Mouse (Mus musculus): ENCODE results near the gene Oaf. TPM values are rescaled to one million over a fixed set of nuclear protein-coding genes. Genes with fewer than 3 reads are reported as not detected.

Oaf gene
- polyA plus RNA-seq, 1 experiment, result 35.7 TPM

DNA sequence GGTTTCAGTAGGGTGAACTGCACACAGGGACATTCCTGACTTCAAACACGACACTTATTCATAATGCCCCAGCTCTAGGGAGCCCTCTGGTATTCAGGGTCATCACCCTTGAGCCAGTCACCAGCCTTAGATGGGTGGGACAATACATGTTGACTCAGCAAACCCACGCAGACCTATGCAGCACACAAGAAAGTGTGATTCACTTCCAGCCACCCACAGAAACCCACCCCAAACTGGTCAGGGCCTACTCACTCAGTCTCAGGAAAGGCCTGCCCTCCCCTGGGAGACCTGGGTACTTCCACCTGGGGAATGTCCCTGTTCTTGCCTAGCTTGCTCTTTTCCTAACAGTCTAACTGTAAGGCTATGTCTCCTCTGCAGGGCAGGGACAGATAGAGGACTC lies 22.2 kb upstream of the Oaf start:
- Histone ChIP-seq H3K4me3 (ENCODE audit: low read depth, low read length) (no peak overlapping the region), H3K4me1 (ENCODE audit: control insufficient read depth, insufficient read depth, insufficient read length, low read length) (peaks cover 27% of the 10 kb centered on the region), H3K27ac (ENCODE audit: insufficient read depth, low read depth, low read length) (peak overlapping the region; percentile 94), H3K27me3 (ENCODE audit: control insufficient read depth, insufficient read depth, low read length) (no peaks in the 10 kb centered on the region), H3K36me3 (ENCODE audit: control insufficient read depth, insufficient read depth, low read length) (no peaks in the 10 kb centered on the region)
- WGBS, result 62% methylated on average over 2 of the region's 2 CpGs
- TF ChIP-seq POLR2A (IDR thresholded peaks at IDR 0.05; ENCODE audit: low read depth, low read length) (no peak), CTCF (IDR thresholded peaks at IDR 0.05; ENCODE audit: extremely low read depth, insufficient read length, insufficient replicate concordance, low read depth, low read length) (peak; percentile 10; the same call in 1 of the 2 replicates)

DNA sequence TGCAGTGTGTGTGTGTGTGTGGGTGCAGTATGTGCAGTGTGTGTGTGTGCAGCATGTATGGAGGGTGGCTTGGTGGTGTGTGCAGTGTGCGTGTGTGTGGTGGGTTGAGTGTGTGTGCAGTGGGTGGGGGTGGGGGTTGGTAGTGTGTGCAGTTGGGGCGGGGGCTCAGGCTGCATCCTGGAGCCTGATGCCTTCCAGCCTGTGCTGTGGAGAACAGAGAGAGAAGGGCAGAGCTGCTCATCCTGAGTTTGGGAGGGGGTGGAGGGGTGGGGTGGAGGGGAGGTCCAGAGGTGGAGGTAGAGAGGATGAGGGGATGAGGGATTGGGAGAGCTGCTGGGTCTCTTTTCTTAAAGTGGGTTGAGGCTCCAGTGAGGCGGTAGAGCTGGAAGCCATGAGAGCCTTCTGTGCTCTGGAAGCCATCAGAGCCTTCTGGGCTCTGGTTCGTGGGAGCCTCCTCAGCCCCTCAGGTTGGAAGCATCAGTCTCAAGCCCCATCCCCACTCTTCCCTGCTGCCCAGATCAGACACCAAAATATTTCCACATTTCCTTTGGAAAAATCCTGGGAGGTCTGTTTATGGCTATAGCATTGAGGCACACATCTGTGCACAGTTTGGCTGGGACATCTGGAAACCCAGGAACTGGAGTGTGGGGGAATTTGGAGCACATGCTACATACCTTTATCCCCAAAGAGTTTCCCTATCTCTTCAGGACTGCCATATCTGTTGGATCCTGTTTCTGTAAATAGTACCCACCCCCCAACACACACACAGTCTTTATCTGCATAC lies 21.6 kb upstream of the Oaf start:
- peaks cover 29% of the 10 kb centered on the region for H3K4me1 ChIP-seq (ENCODE audit: control insufficient read depth, insufficient read depth, insufficient read length, low read length)
- H3K4me3 ChIP-seq (ENCODE audit: low read depth, low read length), result no peak overlapping the region
- WGBS, result 84% methylated on average over 3 of the region's 4 CpGs
- peak overlapping the region; percentile 94 for H3K27ac ChIP-seq (ENCODE audit: insufficient read depth, low read depth, low read length)
- no peaks in the 10 kb centered on the region for H3K27me3 ChIP-seq (ENCODE audit: control insufficient read depth, insufficient read depth, low read length)
- TF ChIP-seq CTCF (IDR thresholded peaks at IDR 0.05; ENCODE audit: extremely low read depth, insufficient read length, insufficient replicate concordance, low read depth, low read length) (no peak), POLR2A (IDR thresholded peaks at IDR 0.05; ENCODE audit: low read depth, low read length) (no peak)
- H3K36me3 ChIP-seq (ENCODE audit: control insufficient read depth, insufficient read depth, low read length), result no peaks in the 10 kb centered on the region

- Histone ChIP-seq H3K27ac (ENCODE audit: insufficient read depth, low read depth, low read length) (peak overlapping the region; percentile 50; the same call in 1 of the 2 replicates), H3K27me3 (ENCODE audit: control insufficient read depth, insufficient read depth, low read length) (no peaks in the 10 kb centered on the region), H3K4me3 (ENCODE audit: low read depth, low read length) (no peak overlapping the region), H3K4me1 (ENCODE audit: control insufficient read depth, insufficient read depth, insufficient read length, low read length) (peaks cover 29% of the 10 kb centered on the region), H3K36me3 (ENCODE audit: control insufficient read depth, insufficient read depth, low read length) (no peaks in the 10 kb centered on the region)
- WGBS, result 82% methylated on average over 7 of the region's 7 CpGs
- TF ChIP-seq CTCF (IDR thresholded peaks at IDR 0.05; ENCODE audit: extremely low read depth, insufficient read length, insufficient replicate concordance, low read depth, low read length) (no peak), POLR2A (IDR thresholded peaks at IDR 0.05; ENCODE audit: low read depth, low read length) (no peak)
These were observed 20.9 kb upstream of the Oaf start for GRCm38 (mm10) chr9:43260661-43261060.

DNA sequence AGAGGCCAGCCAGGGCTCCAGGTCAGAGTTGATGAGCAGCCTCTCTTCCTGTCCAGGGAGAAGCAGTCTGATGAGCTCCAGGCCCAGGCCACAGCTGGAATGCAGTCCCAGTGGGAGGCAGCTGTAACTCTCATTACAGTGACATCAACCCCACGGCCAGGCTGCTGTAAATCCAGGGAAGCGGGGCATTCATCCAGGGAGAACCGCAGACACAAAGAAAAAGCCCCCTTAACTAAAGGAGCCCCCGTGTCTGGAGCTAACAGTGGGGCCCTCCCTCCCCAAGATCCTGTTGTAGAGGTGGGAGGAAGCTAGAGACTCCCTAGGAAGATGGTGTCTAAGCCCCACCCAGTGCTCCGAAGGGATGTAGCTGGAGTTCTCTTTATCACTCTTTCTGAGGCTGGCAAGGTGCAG lies 13.6 kb upstream of the Oaf start:
- Histone ChIP-seq H3K27me3 (ENCODE audit: control insufficient read depth, insufficient read depth, low read length) (no peaks in the 10 kb centered on the region), H3K4me1 (ENCODE audit: control insufficient read depth, insufficient read depth, insufficient read length, low read length) (peaks cover 18% of the 10 kb centered on the region), H3K4me3 (ENCODE audit: low read depth, low read length) (no peak overlapping the region), H3K36me3 (ENCODE audit: control insufficient read depth, insufficient read depth, low read length) (no peaks in the 10 kb centered on the region), H3K27ac (ENCODE audit: insufficient read depth, low read depth, low read length) (no peak overlapping the region; the same call in 1 of the 2 replicates)
- 68% methylated on average over 5 of the region's 5 CpGs for WGBS
- TF ChIP-seq CTCF (IDR thresholded peaks at IDR 0.05; ENCODE audit: extremely low read depth, insufficient read length, insufficient replicate concordance, low read depth, low read length), result no peak
- TF ChIP-seq POLR2A (IDR thresholded peaks at IDR 0.05; ENCODE audit: low read depth, low read length), result no peak

DNA sequence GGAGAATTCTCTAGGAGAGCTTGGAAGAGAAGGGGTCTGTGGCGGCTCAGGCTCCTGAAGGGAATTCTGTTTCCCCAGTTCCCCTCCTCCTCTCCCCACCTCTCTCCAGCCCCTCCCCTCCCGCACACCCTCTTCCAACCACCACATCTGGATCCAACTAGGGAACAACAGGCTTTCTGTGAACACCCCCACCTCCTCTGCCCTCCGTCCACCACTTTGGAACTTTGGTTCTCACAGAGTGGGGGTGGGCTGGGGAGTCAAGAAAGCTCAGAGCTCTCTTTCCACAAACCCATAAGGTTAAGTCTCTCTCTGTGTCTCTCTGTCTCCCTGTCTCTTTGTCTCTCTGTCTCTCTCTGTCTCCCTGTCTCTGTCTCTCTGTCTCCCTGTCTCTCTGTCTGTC lies 13.1 kb upstream of the Oaf start:
- Histone ChIP-seq H3K36me3 (ENCODE audit: control insufficient read depth, insufficient read depth, low read length) (no peaks in the 10 kb centered on the region), H3K4me1 (ENCODE audit: control insufficient read depth, insufficient read depth, insufficient read length, low read length) (peaks cover 22% of the 10 kb centered on the region), H3K4me3 (ENCODE audit: low read depth, low read length) (no peak overlapping the region), H3K27me3 (ENCODE audit: control insufficient read depth, insufficient read depth, low read length) (no peaks in the 10 kb centered on the region), H3K27ac (ENCODE audit: insufficient read depth, low read depth, low read length) (peak overlapping the region; percentile 31; the same call in 1 of the 2 replicates)
- 86% methylated on average over 3 of the region's 3 CpGs for WGBS
- TF ChIP-seq CTCF (IDR thresholded peaks at IDR 0.05; ENCODE audit: extremely low read depth, insufficient read length, insufficient replicate concordance, low read depth, low read length) (no peak), POLR2A (IDR thresholded peaks at IDR 0.05; ENCODE audit: low read depth, low read length) (no peak)

DNA sequence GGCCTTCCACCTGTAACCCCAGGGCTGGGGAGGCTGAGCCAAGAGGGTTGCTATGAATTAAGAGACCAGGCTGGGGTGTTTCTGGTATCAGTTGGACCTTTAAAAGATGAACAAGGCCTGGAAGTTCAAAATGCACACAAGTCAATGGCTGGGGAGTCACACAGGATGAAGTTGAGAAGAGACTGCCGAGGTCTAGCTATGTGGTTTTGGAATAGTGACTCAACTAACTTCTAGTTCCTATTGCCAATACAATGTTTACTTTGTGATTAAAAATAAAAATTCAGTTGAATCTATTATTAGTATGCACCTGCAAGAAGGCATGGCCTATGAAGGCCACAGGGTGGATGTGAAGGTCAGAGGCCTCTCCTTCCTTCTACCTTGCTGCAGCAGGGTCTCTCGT lies 12.1 kb upstream of the Oaf start:
- Histone ChIP-seq H3K36me3 (ENCODE audit: control insufficient read depth, insufficient read depth, low read length) (no peaks in the 10 kb centered on the region), H3K4me1 (ENCODE audit: control insufficient read depth, insufficient read depth, insufficient read length, low read length) (peaks cover 19% of the 10 kb centered on the region), H3K4me3 (ENCODE audit: low read depth, low read length) (no peak overlapping the region), H3K27me3 (ENCODE audit: control insufficient read depth, insufficient read depth, low read length) (no peaks in the 10 kb centered on the region), H3K27ac (ENCODE audit: insufficient read depth, low read depth, low read length) (no peak overlapping the region)
- TF ChIP-seq POLR2A (IDR thresholded peaks at IDR 0.05; ENCODE audit: low read depth, low read length), result no peak
- no peak for TF ChIP-seq CTCF (IDR thresholded peaks at IDR 0.05; ENCODE audit: extremely low read depth, insufficient read length, insufficient replicate concordance, low read depth, low read length)
- WGBS, result 50% methylated on average over 2 of the region's 2 CpGs

DNA sequence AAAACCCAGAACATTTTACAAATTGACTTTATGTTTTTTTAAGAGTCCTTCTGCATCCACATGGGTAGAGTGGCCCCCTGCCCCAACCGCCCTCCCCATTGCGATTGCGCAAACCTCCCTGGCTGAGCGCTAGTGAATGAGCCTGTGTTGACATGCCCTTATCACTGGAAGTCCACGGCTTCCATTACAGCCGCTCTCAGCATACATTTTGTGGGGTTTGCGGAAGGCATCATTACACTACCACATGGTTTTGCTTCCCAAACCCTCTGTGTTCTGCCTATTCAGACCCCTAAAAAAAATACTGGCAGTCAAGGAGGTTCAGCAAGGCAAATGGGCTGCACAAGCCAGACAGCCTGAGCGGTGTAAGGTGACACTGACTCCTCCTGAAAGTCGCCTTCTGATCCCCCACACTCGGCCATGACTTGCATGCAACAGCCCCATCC lies 7.0 kb upstream of the Oaf start:
- WGBS, result 29% methylated on average over 10 of the region's 10 CpGs
- TF ChIP-seq POLR2A (IDR thresholded peaks at IDR 0.05; ENCODE audit: low read depth, low read length), result no peak
- TF ChIP-seq CTCF (IDR thresholded peaks at IDR 0.05; ENCODE audit: extremely low read depth, insufficient read length, insufficient replicate concordance, low read depth, low read length), result no peak
- Histone ChIP-seq H3K27me3 (ENCODE audit: control insufficient read depth, insufficient read depth, low read length) (no peaks in the 10 kb centered on the region), H3K4me1 (ENCODE audit: control insufficient read depth, insufficient read depth, insufficient read length, low read length) (peaks cover 17% of the 10 kb centered on the region), H3K36me3 (ENCODE audit: control insufficient read depth, insufficient read depth, low read length) (no peaks in the 10 kb centered on the region), H3K4me3 (ENCODE audit: low read depth, low read length) (no peak overlapping the region), H3K27ac (ENCODE audit: insufficient read depth, low read depth, low read length) (no peak overlapping the region)
